Mouse (Mus musculus): ENCODE measurements around the gene Drd3.

Drd3 gene

DNA sequence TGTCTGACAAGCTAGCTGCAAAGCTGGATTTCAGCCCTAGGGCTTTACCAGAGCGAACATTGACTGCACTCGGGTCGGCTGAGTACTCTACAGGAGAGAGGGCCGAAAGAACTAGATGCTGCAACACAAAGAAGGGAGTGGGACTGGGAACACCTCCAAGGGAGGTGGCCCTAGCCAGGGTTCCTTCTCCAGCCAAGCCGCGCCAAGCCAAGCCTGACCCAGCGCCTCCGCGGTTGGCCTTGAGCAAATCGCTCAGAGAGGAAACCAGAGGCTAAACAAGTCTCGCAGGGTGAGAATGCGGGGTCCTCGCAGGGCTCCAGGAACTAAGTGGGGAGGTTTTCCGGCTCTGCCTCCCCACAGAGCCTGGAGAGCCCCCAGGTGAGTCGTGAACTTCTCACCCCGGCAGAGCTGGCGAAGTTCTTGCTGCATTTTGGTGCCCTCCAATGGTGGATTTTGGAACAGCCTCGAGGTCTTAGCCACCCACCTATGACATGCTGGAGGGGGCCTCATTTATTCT, 48.0 kb downstream of the Drd3 start:
- peak; percentile 83 for DNase-seq (ENCODE audit: low spot score)

- DNase-seq (ENCODE audit: low spot score), result no peak
Measured at GRCm38 (mm10) chr16:43802466-43802865, 48.6 kb downstream of the Drd3 start.

DNA sequence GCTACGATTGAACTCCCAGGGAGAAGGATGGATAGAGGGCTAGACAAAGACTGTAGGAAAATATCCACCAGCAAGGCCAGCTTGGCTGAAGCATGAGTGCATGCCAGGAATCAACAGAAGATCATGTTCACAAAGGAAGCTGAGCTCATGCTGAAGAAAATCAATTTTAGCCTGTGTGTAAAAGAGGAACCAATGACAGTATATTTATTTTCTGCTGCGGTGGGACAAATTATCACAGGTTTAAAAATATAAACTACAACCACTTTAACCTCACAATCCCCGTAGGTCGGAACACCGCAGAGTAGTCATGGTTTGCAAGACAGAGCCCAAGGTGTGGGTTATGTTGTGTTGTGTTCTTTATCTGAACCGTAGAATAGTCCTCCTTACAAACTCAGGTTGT, 50.5 kb downstream of the Drd3 start:
- DNase-seq (ENCODE audit: low spot score), result no peak

DNA sequence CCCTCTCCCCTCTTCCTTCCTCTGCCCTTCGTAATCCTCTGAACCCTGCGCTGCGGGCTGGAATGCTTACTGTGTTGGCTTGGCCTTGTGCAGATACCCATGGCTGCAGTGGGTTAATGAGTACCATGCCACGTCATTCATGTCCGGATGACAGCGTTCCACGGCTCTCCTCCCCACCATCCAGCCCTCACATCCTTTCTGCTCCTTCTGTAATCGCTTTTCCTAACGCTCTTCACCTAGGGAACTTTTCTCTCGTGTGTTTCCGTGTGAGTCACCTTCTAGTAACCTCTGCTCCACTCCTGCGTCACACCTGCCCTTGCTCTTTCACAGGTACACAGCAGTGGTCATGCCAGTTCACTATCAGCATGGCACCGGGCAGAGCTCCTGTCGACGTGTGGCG, 53.2 kb downstream of the Drd3 start:
- DNase-seq (ENCODE audit: low spot score), result no peak

- no peak for DNase-seq (ENCODE audit: low spot score)
Measured at GRCm38 (mm10) chr16:43809429-43809828, 55.6 kb downstream of the Drd3 start.

- no peak for DNase-seq (ENCODE audit: low spot score)
Measured at GRCm38 (mm10) chr16:43811402-43811801, 57.6 kb downstream of the Drd3 start.

DNA sequence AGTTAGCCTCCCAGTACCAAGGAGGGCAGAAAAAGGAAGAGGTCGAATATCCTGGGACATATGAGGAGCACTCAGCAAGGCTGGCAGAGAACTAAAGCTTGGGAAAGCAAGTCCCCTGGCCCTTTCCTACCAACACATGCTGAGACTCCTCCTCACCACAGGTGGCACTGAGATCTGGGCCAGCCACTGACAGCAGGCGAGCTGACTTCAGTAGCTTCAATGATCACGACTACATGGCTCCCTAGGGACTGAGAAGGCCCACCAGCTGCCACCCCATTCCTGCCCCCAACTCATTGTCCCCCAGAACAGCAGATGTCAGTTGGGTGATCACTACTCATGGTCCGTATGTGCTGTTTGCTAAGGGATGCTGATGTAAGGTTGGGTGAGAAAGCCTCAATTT, 60.8 kb downstream of the Drd3 start:
- DNase-seq (ENCODE audit: low spot score), result no peak

DNA sequence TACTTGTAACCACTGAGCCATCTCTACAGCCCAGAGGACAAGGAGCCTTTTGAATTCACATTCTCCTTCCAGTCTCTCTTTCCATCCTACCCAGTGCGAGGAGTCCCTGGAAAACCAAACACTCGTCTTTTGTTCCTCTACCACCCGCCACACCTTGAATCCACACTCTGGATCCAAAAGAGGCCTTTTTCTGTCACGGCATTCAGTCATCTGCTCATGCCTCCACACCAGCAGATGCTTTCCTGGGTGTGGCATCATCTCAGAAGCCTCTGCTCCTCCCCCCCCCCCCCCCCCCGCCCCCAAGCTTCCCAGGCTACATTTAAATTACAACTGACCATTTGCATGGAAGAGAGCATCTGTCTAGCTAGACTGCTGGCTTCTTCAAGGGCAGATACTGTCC, 62.5 kb downstream of the Drd3 start:
- DNase-seq (ENCODE audit: low spot score), result no peak

DNA sequence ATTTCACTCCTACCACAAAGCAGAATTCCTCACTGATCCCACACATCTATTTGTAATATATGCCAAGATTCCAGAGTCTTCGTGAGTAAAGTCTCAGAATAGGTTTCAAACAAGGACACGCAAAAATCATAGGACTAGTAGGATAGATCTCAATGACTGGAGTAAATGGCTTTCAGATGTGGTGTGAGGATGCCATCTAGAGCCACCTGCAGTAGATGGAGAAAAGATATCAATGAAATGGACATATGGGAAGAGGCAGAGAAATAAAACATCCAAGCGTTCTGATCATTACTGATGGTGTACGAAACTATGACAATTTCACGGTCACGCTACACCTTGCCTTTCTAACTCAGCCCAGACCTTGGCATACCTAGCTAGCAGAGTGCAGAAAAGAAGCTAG, 64.6 kb downstream of the Drd3 start:
- DNase-seq (ENCODE audit: low spot score), result no peak

DNA sequence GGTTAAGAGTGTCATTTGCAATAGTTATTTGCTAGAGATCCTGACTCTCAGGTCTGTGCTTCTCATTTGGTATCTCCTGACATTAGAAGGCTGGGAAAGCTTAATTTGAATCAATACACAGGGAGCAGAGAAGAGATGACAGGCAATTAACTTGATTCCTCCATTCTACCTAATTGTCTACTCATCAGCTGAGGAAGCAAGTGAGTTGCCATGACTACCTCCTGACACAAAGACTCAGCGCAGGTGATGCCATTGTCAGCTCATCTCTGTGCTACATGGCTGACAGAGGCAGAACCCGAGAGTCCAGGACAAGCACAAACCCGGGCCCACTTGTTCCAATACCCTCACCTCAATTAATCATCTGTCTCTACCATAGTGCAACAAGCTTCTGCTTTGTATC, 73.7 kb downstream of the Drd3 start:
- DNase-seq (ENCODE audit: low spot score), result no peak

GRCm38 (mm10) chr16:43831957-43832356, 78.1 kb downstream of the Drd3 start:
- no peak for DNase-seq (ENCODE audit: low spot score)

- no peak for DNase-seq (ENCODE audit: low spot score)
Measured at GRCm38 (mm10) chr16:43841236-43841635, 87.4 kb downstream of the Drd3 start.

GRCm38 (mm10) chr16:43849839-43850238, 96.0 kb downstream of the Drd3 start:
- DNase-seq (ENCODE audit: low spot score), result no peak

DNA sequence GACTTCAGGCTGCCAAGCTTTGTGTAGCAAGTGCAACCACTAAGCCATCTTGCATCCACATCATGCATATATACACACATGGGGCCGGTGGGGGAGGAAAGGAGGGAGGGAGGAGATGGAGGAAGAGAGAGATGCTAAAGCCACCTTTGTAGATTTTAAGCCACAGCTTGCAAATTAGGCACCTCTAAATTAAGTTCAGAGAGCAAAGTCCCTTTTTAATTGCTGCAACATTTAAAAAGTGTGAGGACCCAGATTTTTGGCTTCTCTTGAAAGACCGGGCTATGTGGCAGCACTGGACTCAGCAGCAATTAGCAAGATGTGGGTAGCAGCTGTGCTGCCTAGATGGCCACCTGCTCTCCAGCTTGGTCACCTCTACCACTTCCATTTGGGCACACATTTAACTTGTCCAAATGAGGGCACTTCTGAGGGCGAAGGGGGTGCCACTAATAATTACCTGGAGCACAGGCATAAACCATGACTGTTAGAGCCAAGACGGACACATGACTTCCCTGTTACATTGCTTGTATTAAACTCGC, 105.2 kb downstream of the Drd3 start:
- DNase-seq (ENCODE audit: low spot score), result no peak

GRCm38 (mm10) chr16:43860624-43861023, 106.8 kb downstream of the Drd3 start:
- DNase-seq (ENCODE audit: low spot score), result no peak

DNA sequence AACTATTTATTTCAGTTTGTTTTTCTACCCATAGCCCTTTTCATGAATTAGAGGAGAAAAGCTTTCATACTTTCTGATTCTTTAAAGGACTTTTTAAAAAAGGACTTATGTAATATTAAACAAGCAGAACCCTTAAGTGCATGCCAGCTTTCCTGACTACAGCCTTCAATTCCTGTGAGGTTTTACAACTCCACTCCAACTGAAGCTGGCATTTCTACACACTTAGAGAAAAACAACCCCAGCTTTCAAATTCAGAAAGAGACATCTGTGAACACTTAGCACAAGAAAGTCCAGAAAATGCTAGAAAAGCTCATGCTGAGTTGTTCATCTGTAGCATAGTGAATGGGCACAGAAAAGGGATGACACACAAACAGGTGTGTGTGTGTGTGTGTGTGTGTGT, 116.0 kb downstream of the Drd3 start:
- DNase-seq (ENCODE audit: low spot score), result no peak

DNA sequence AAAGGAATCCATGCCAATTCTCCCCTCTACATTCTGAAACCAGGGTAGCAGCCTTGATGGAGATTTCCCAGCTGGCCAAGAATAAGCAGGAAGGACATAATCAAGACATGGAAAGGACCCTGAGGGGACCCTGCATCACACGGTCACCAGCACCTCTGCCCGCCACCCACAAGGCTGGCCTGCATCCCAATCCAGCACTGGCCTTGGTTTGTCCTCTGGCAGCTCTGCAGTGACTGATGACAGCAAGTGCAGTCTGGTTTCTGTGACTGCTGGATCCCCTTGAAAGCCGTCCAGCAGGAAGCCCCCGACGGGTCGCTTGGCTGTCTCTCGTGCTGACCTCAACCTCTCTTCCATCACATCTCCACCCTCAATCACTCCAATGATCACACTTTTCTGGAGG, 117.6 kb downstream of the Drd3 start:
- no peak for DNase-seq (ENCODE audit: low spot score)
